Mouse (Mus musculus): ENCODE results near the gene Vamp4. TPM values are rescaled to one million over a fixed set of nuclear protein-coding genes. Genes with fewer than 3 reads are reported as not detected.
"Not testable (repeated sequence)": the region's sequence is repeated elsewhere in the genome, so short reads cannot be mapped to it uniquely, and the experiment has no call there.

The Vamp4 gene
- total RNA-seq, 2 experiments from 2014 or later = 13.2 to 15.9 TPM

DNA sequence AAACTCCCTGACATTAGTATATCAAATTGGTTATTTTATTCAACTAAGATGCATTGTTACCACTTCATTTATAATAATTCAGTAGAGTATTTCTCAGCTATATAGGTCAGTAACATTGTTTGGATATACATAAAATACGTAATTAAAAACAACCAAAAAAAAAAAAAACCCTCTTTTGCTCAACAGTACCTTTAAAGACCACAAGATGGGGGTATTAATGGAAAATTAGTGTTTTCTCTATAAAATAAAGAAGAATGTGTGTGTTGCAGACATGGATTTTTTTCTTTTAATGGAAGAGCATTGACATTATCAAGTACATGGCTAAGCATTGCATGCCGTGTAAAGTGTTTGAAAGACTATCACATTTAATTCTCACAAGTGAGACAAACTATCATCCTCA, 12.6 kb downstream of the Vamp4 start:
- no peak for ATAC-seq (replicated peaks; ENCODE audit: low FRiP score, low TSS enrichment, poor library complexity, severe bottlenecking)

DNA sequence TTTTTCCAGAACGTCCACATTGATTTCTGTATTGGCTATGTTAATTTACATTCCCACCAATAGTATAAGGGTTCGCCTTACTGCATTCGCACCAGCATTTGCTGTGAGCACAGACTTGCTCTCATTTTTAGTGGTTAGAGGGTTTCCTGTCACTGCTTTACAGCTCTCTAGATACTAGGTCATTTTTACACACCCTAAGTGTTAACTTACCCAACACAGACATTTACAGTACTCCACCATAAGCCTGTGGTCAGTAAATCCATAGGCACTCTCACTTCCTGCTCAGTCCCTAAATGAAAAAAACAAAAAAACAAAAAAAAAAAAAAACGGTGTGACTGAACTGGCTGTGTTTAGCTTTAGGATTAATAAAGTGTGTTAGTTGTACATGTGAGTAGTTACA, 16.0 kb downstream of the Vamp4 start:
- ATAC-seq (replicated peaks; ENCODE audit: low FRiP score, low TSS enrichment, poor library complexity, severe bottlenecking) = no peak

DNA sequence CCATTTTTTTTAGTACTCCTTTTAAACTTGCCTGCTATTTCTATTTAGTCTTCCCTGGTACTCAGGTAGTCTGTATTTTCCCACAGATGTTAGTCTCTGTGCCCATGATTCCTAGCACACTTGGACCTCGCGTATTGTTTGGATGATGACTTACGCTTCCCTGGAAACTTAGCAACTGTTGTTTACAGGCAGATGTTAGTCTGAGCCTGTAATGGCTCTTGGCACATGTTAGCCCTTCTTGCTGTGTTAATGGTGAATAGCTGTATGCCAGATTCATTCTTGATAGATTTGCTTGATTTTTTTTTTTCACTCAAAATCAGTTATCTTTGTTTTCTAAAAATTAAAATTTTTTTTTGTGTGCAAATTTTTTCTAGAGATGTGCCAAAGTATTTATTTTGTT, 18.3 kb downstream of the Vamp4 start:
- no peak for ATAC-seq (replicated peaks; ENCODE audit: low FRiP score, low TSS enrichment, poor library complexity, severe bottlenecking)

DNA sequence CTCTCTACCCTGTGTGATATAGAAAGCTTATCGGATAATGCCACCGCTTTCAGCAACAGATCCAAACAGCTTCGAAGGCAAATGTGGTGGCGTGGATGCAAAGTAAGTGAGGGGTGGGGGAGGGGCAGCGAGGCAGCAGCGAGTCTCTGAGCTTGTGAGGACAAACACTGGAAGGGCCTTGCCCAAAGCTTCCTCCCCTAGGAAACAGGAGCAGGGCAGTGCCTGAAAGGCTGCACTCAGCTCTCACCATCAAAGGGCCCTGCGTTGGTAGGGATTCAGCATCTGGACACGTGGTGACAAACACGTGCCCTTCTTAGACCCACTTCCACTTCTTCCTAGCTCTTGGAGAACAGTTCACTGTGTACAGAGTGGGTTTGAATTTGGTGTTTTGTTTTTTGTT, 19.1 kb downstream of the Vamp4 start:
- ATAC-seq (replicated peaks; ENCODE audit: low FRiP score, low TSS enrichment, poor library complexity, severe bottlenecking) = no peak

DNA sequence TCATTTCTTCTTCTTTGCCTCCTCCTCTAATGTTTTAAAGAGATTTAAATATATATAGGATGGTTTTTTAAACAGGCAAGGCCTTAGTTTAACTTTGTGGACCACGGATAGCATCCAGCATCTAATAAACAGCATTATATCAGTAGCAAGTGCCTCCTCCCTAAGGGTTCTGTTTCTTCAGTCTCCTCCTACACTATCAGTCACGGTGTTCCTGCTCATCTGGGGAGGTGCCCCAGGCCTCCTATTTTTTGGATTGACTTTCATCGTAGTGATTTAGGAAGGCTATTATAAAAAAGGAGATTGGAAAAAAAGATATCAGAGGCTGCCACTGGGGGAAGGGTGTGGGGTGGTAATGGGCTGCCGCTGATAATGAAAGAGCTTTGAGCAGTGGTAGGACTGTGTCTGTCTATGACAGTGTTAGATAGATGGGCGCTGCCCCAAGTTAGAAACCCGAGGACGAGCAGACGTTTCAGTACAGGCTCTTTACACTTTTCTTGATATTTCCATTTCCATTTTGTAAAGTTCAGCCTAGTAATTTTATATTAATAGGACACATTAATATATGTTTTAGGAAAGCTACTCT, 20.2 kb downstream of the Vamp4 start:
- peak; percentile 74 for ATAC-seq (replicated peaks; ENCODE audit: low FRiP score, low TSS enrichment, poor library complexity, severe bottlenecking)

DNA sequence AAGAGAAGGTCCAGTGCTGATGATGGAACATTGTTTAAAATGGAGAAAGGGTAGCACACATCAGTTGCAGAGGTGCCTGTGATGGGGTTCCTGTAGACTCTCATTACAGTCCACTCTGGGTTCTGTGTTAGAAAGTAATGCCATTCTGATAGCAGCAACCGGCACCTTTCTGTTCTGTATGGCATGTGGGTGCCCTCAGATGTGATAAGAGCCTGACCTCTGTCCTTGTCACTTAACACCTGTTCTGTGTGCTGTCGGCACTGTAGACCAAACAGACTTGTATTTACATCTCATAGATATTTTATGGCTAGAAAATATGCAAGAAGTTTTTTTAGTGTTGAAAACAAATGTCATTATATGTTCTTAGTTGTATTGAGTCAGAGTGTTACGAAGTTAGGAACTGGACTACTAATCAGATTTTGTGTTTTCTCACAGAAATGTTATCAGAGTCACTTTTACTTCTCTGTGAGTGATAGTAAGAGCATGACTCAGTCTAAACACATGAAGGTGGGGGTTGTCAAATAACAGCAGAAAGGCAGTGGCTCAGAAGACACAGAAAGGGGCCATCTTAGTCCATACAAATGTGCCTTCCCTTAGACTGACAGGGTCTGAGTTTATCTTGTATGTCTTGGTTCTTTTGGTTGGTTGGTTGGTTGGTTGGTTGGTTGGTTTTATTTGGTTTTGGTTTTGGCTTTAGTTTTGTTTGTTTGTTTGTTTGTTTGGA, 27.2 kb downstream of the Vamp4 start:
- peak; percentile 88 for ATAC-seq (replicated peaks; ENCODE audit: low FRiP score, low TSS enrichment, poor library complexity, severe bottlenecking)

DNA sequence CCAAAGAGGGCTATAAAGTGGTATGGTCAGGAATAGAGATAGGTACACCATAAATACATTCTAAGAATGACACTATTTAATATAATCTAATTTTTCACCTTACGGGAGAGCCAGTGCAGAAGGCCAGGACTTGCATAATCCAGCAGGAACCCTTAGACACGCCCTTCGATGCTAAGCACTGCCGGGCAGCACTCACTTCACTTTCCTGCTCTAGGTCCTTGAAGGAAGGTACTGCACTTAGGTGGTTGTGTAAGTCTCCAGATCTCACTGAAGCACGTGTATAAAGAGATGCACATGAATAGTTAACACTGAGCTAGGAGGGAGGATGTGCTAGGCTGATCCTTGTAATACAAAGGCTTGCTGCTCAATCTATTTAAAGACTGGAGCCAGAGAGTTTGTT, 29.3 kb downstream of the Vamp4 start:
- no peak for ATAC-seq (replicated peaks; ENCODE audit: low FRiP score, low TSS enrichment, poor library complexity, severe bottlenecking)

DNA sequence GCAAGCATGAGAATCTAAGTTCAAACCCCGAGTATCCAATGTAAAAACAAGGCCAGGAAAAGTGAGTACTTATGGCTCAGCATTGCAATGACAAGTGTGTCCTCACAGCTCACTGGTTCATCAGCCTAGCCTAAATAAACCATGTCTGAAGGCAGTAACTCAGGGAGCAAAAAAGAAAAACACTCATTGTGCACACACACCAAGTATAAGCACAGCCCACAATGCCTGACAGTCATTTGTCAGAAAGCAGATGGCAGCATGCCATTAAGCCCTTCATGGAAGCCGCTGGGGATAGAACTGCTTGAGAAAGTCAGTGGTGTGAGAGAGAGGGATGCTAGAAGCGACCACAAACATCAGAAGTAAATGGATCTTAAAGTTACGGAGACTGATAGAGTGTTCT, 31.0 kb downstream of the Vamp4 start:
- no peak for ATAC-seq (replicated peaks; ENCODE audit: low FRiP score, low TSS enrichment, poor library complexity, severe bottlenecking)

DNA sequence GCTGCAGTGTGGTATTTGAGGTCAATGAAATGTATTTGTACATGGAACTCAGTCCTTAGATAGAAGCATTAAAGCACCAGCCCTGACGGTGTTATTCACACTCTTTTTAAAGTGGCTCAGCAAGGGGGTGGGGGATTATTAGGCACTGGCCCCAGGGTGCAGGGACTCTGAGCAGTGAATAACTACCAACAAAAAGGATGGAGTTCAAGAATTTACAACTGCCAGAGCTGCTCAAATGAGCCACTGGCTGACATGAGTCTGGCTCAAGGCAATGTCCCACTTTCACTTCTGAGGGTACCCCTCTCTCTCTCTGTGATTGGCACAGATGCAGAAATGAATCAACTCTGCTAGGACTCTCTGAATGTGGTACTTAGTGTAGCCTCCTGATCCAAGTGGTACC, 37.8 kb downstream of the Vamp4 start:
- no peak for ATAC-seq (replicated peaks; ENCODE audit: low FRiP score, low TSS enrichment, poor library complexity, severe bottlenecking)

DNA sequence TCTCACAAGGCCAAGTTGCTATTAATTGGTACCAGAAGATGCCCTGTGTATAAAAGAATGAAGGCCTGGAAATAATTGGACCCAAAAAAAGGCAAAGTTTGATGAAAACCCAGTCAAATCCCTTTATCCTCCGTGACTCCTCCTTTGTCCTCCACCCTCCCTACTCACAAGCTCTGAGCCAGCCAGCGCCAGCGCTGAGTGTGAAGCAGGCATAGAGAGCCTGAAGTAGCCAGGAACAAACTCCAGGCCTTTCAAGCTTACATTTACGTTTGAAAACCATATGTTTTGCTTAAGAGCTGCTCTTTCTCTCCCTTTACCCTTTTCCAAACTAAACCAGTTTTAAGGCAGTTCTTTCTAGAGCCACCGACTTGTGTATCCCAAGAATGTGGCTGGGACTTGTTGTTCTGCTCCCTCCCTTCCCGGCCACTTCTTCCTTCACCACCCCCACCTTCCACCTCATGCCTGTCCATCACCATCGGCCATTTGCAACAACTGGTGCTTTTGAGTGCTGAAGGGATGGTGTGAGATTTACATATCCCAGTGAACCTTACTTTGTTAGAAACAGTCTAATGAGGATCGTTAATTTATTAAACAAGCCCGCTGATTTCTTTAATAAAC, 39.4 kb downstream of the Vamp4 start:
- ATAC-seq (replicated peaks; ENCODE audit: low FRiP score, low TSS enrichment, poor library complexity, severe bottlenecking) = no peak

DNA sequence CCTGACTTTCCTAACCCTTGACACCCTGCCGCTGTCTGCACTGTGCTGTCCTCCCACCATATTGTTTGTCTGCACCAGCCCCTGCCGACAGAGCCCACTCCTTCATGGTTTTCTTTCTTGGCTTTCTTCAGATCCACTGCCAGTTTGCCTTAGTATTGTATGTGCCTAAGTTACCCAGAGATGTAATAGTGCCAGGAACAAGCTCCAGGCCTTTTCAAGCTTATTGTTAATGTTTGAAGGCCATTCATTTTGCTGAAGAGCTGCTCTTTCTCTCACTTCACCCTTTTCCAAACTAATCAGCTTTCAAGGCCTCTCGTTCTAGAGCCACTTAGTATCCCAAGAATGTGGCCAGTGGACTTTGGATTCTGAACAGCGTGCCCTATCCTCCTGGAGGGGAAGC, 40.9 kb downstream of the Vamp4 start:
- ATAC-seq (replicated peaks; ENCODE audit: low FRiP score, low TSS enrichment, poor library complexity, severe bottlenecking) = no peak

DNA sequence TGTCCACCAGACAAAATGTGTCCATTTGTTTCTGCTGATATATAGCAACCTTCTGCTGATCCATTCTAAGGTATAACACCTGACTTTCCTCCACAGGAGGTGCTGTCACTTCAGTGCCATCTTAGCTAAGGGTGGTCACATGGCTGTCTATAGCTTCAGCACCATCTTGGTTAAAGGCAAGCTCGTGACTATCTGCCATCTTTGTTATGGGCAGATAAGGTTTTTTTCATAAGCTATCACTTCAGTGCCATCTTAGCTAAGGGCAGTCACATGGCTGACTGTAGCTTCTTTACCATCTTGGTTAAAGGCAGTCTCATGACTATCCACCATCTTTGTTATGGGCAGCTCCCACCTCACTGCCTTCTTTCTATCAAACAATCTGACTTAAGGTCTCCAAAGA, 45.2 kb downstream of the Vamp4 start:
- peak; percentile 68; the same call in 1 of the 2 replicates for ATAC-seq (replicated peaks; ENCODE audit: low FRiP score, low TSS enrichment, poor library complexity, severe bottlenecking)

DNA sequence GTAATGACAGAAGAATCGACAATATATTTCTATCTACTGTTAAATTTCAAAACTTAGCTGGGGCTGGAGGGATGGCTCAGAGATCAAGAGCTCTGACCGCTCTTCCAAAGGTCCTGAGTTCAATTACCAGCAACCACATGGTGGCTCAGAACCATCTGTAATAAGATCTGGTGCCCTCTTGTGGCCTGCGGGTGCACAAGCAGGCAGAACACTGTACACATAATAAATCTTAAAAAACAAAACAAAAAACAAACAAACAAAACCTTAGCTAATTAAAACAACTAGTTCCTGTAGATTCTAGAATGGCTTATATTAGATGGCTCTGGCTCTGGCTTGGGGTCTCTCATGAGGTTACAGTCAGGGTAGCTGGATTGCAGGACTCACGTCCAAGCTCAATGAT, 50.2 kb downstream of the Vamp4 start:
- no peak for ATAC-seq (replicated peaks; ENCODE audit: low FRiP score, low TSS enrichment, poor library complexity, severe bottlenecking)

DNA sequence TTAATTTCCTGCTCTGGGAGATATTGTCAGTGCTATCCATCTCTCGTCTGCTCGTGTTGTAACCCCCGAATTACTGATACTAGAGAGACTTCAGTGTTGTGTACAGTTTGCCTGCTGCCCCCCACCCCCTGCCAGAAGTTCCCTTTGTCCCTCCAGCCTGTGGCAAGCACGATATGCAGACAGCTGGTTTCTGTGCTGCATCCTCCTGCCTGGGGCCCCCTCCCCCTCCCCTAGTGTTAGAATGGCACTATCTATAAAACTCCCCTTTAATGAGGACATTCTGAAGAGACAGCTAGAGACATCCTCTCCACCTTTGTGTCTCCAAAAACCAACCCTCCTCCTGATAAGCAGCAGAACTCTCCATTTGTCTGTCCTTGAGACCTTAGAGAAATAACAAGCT, 53.6 kb downstream of the Vamp4 start:
- no peak for ATAC-seq (replicated peaks; ENCODE audit: low FRiP score, low TSS enrichment, poor library complexity, severe bottlenecking)

DNA sequence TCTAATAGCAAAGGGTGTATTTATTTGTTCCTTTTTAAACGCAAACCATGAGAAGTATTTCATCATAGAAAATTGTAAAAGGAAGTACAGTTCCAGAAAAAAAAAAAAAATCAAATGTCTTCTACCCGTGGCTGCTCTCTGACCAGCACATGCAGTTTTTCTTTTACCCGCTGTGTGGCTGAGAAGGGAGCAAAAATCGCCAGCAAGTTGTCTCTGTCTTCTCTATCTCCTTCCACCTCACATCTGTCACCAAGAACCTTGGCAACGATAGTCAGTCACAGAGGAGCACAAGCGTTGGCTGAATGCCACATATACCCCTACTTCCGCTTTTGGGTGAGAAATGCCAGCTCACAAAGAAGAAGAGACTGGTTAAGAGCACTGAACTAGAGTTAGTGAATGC, 54.9 kb downstream of the Vamp4 start:
- peak; percentile 98 for ATAC-seq (replicated peaks; ENCODE audit: low FRiP score, low TSS enrichment, poor library complexity, severe bottlenecking)

DNA sequence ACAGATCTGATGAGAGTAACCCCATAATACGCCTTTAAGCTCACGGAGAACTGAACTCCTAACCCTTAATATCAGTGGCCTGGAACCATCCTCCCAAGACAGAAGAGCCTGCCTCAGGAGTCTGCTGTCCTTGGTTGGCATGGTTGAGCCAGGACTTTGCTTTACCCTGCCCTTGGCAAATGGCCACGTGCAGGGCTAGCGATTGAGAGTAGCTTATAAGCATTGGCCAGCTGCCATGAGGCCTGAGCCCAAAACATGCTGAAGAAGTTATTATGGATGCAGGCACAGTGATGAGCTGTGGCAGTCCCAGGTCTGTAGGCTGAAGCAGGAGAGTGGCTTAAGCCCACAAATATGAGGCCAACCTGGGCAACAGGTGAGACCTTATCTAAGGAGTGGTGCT, 57.5 kb downstream of the Vamp4 start:
- ATAC-seq (replicated peaks; ENCODE audit: low FRiP score, low TSS enrichment, poor library complexity, severe bottlenecking) = not testable (repeated sequence)

DNA sequence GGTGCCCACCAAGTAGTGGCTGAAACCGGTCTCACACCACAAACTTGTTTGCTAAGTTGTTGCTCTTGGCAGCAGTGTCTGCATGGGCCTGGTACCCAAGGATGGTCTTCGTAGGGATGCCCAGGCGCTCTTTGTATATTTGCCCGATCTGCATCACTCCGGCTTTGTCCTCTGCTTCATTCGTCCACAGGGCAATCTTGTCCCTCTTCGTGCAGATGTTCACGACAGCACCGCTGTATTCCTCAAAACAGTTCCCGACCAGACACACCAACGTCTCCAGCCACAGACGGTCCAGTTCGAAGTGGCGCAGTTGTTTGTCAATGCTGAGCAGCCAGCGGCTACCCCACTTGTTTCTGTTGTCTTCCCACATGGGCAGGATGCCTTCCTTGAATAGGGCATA, 58.0 kb downstream of the Vamp4 start:
- ATAC-seq (replicated peaks; ENCODE audit: low FRiP score, low TSS enrichment, poor library complexity, severe bottlenecking) = not testable (repeated sequence)

DNA sequence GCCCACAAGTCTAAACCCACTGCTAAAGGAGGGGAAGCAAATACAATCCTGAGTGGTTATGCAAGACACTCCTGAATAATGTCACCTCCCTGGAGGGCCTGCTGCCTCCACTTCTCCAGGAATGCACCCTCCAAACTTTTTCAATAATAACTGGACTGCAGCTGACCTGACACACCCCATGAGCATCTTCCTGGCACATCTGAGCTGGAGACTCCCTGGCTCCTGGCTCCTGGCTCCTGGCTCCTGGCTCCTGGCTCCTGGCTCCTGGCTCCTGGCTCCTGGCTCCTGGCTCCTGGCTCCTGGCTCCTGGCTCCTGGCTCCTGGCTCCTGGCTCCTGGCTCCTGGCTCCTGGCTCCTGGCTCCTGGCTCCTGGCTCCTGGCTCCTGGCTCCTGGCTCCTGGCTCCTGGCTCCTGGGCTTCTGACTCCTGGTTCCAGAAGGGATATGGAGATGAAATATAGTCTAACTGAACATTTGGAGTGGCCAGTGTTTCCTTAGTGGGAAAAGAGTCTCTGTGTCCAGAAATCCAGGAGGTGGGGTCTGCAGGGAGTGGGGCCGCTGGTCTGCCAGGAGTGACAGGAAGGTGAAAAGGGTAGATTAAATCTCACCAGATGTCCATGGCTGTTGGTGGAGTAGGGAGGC, 65.1 kb downstream of the Vamp4 start:
- ATAC-seq (replicated peaks; ENCODE audit: low FRiP score, low TSS enrichment, poor library complexity, severe bottlenecking) = not testable (repeated sequence)

DNA sequence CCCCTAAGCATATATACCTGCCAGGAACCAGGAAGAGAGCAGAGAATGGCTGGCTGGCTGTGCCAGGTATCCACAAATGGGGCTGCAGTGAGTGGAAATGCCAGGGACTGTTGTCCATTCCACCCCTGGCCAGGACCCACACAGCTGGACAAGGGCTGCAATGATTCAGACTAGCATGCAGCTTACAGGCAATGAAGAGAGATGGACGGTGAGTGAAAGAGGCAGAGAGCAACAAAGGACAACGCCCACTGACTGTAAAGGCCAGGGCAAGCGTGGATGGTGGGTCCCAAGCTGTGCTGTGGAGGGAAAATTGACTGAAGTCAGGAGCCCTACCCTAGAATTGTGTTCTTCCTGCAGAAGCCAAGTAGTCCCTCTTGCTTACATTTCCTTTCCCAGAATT, 66.2 kb downstream of the Vamp4 start:
- ATAC-seq (replicated peaks; ENCODE audit: low FRiP score, low TSS enrichment, poor library complexity, severe bottlenecking) = no peak

DNA sequence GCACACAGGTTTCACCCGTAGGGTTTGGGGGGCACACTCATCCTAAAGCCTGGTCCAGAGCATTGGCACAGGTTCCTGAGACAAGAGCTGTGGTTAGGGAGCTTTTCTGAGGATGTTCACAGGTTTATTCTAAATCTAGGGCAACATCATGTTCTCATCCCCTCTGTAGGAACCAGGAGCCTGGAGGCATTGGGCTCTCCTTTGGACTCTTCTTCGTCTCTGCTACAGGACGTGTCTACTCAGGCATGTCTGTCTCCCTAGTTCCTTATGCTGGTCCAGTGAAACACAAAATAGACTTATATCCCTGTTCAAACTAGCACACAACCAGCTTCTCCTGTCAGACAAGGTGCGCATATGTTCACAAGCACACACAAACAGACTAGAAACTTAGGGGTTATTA, 68.2 kb downstream of the Vamp4 start:
- no peak for ATAC-seq (replicated peaks; ENCODE audit: low FRiP score, low TSS enrichment, poor library complexity, severe bottlenecking)

Data from megakaryocyte-erythroid progenitor cell, adult 5-6 weeks (primary cell).